Mouse (Mus musculus) lung, postnatal 25 days (tissue): Measurements from ENCODE around the gene Mrpl27.
A peak's percentile ranks its signal among the peaks of the same experiment; 100 is the strongest.
"Not testable (repeated sequence)": the region's sequence is repeated elsewhere in the genome, so short reads cannot be mapped to it uniquely, and the experiment has no call there.

Experiments
- DNase-seq: peaks from one replicate; pipeline ENCODE4 v3.0.0; 2022; ENCODE audit warnings: low spot score

Mrpl27 gene

GRCm38 (mm10) chr11:94653663-94654436, at the start of gene Mrpl27, which contains the start of gene Eme1:
Gene Mrpl27, plus strand, starts transcription at chr11:94653767.
Gene Eme1, minus strand, starts transcription at chr11:94653964.
- peak; percentile 88 for DNase-seq

GRCm38 (mm10) chr11:94610744-94611740, 42.5 kb upstream of the Mrpl27 start:
- no peak for DNase-seq

- no peak for DNase-seq
These were observed 39.0 kb upstream of the Mrpl27 start for GRCm38 (mm10) chr11:94614603-94615002.

- DNase-seq = no peak
These were observed 38.1 kb upstream of the Mrpl27 start for GRCm38 (mm10) chr11:94615494-94615893.

- no peak for DNase-seq
These were observed 35.9 kb upstream of the Mrpl27 start for GRCm38 (mm10) chr11:94617646-94618045.

GRCm38 (mm10) chr11:94620766-94621457, 32.7 kb upstream of the Mrpl27 start:
- no peak for DNase-seq

GRCm38 (mm10) chr11:94621458-94621852, 32.1 kb upstream of the Mrpl27 start:
- DNase-seq = no peak

- no peak for DNase-seq
These were observed 31.4 kb upstream of the Mrpl27 start for GRCm38 (mm10) chr11:94622162-94622561.

- peak; percentile 96 for DNase-seq
These were observed 24.2 kb upstream of the Mrpl27 start, which contains the start of gene Lrrc59 for GRCm38 (mm10) chr11:94629199-94629883. Gene Lrrc59, plus strand, starts transcription at chr11:94629767.

GRCm38 (mm10) chr11:94629884-94630198, 23.7 kb upstream of the Mrpl27 start:
- no peak for DNase-seq

- peak; percentile 29 for DNase-seq
These were observed 23.2 kb upstream of the Mrpl27 start for GRCm38 (mm10) chr11:94630199-94631011.

GRCm38 (mm10) chr11:94631969-94632368, 21.6 kb upstream of the Mrpl27 start:
- DNase-seq = no peak

- no peak for DNase-seq
These were observed 20.6 kb upstream of the Mrpl27 start for GRCm38 (mm10) chr11:94632988-94633387.

GRCm38 (mm10) chr11:94634431-94634830, 19.1 kb upstream of the Mrpl27 start:
- DNase-seq = no peak

GRCm38 (mm10) chr11:94644461-94645219, 8.9 kb upstream of the Mrpl27 start:
- no peak for DNase-seq

GRCm38 (mm10) chr11:94646457-94646856, 7.1 kb upstream of the Mrpl27 start:
- DNase-seq = no peak

- not testable (repeated sequence) for DNase-seq
These were observed 2.3 kb upstream of the Mrpl27 start for GRCm38 (mm10) chr11:94651241-94651640.

GRCm38 (mm10) chr11:94652973-94653372, 594 bp upstream of the Mrpl27 start:
- no peak for DNase-seq

GRCm38 (mm10) chr11:94661344-94661743, 7.8 kb downstream of the Mrpl27 start:
- DNase-seq = peak; percentile 16

- DNase-seq = no peak
These were observed 11.7 kb downstream of the Mrpl27 start for GRCm38 (mm10) chr11:94665281-94665680.
